Mouse (Mus musculus): ENCODE results near the gene Thbs3. TPM values are rescaled to one million over a fixed set of nuclear protein-coding genes. Genes with fewer than 3 reads are reported as not detected.

Thbs3 gene
- total RNA-seq (2021) = 1 to 10 TPM; 2.8 to 5.8 TPM
- long read RNA-seq, experiment 1, partial matches to known transcripts = 0 of 2 reads
- long read RNA-seq, experiment 1, other reads (novel, unspliced or antisense) = 0 of 2 reads
- long read RNA-seq, experiment 2, partial matches to known transcripts = 0 of 2 reads
- long read RNA-seq, experiment 2, other reads (novel, unspliced or antisense) = 0 of 2 reads

- DNase-seq = peak; percentile 49 to 58
Measured at GRCm38 (mm10) chr3:89214681-89215411, at the start of gene Thbs3. TSS of gene Thbs3 (plus strand) at chr3:89215180.

GRCm38 (mm10) chr3:89165268-89165870 is 49.6 kb upstream of the Thbs3 start:
- no peak for DNase-seq

- DNase-seq = no peak
Measured at GRCm38 (mm10) chr3:89166945-89167344, 48.0 kb upstream of the Thbs3 start.

- no peak for DNase-seq
Measured at GRCm38 (mm10) chr3:89174844-89175243, 40.1 kb upstream of the Thbs3 start.

- DNase-seq = no peak
Measured at GRCm38 (mm10) chr3:89175544-89175943, 39.4 kb upstream of the Thbs3 start.

GRCm38 (mm10) chr3:89176421-89176820 is 38.6 kb upstream of the Thbs3 start:
- no peak for DNase-seq

GRCm38 (mm10) chr3:89177242-89178106 is 37.5 kb upstream of the Thbs3 start, which contains the start of gene Scamp3:
TSS of gene Scamp3 (plus strand) at chr3:89177473.
- peak; percentile 88 to 94 for DNase-seq

- no peak for DNase-seq
Measured at GRCm38 (mm10) chr3:89178107-89178385, 36.9 kb upstream of the Thbs3 start.

GRCm38 (mm10) chr3:89179056-89179455 is 35.9 kb upstream of the Thbs3 start:
- no peak for DNase-seq

GRCm38 (mm10) chr3:89181749-89182500 is 33.1 kb upstream of the Thbs3 start:
- no peak for DNase-seq

- DNase-seq = no peak
Measured at GRCm38 (mm10) chr3:89182531-89183057, 32.4 kb upstream of the Thbs3 start.

- DNase-seq = peak; percentile 87 to 91
Measured at GRCm38 (mm10) chr3:89183058-89183958, 31.7 kb upstream of the Thbs3 start, which contains the start of gene Fam189b. TSS of gene Fam189b (plus strand) at chr3:89183143.

GRCm38 (mm10) chr3:89183959-89184315 is 31.0 kb upstream of the Thbs3 start:
- DNase-seq = no peak

- no peak for DNase-seq
Measured at GRCm38 (mm10) chr3:89187197-89187596, 27.8 kb upstream of the Thbs3 start.

GRCm38 (mm10) chr3:89187690-89188477 is 27.1 kb upstream of the Thbs3 start:
- no peak for DNase-seq

- DNase-seq = no peak
Measured at GRCm38 (mm10) chr3:89188478-89188875, 26.5 kb upstream of the Thbs3 start.

GRCm38 (mm10) chr3:89190436-89190835 is 24.5 kb upstream of the Thbs3 start:
- no peak for DNase-seq

- DNase-seq = no peak
Measured at GRCm38 (mm10) chr3:89193351-89193750, 21.6 kb upstream of the Thbs3 start.

GRCm38 (mm10) chr3:89193853-89194252 is 21.1 kb upstream of the Thbs3 start:
- DNase-seq = no peak
